Mouse (Mus musculus): ENCODE data around the gene Shroom2. TPM values are rescaled to one million over a fixed set of nuclear protein-coding genes. Genes with fewer than 3 reads are reported as not detected.

Gene Shroom2
- polyA plus RNA-seq, 2 experiments, result 0.97 to 1.1 TPM

GRCm38 (mm10) chrX:152788129-152788528, 18.9 kb upstream of the Shroom2 start:
- no peaks in the 10 kb centered on the region for H3K27me3 ChIP-seq (ENCODE audit: control insufficient read depth, insufficient read depth, low read length)
- H3K9me3 ChIP-seq (ENCODE audit: control insufficient read depth, low read length), result no peaks in the 10 kb centered on the region
- ATAC-seq (ENCODE audit: insufficient read depth) (no peak), DNase-seq (ENCODE audit: low read depth in 3 of 3, low spot score in 3 of 3) (no peak)
- no peak overlapping the region for H3K4me3 ChIP-seq (ENCODE audit: insufficient read depth in 1 of 2, low read depth in 2 of 2, low read length in 2 of 2)
- H3K4me2 ChIP-seq (ENCODE audit: low read depth), result no peak overlapping the region
- no peaks in the 10 kb centered on the region for H3K36me3 ChIP-seq (replicated peaks; ENCODE audit: control insufficient read depth, insufficient read depth, low read depth)
- WGBS (ENCODE audit: insufficient replicate concordance), result 18% methylated on average over 1 of the region's 1 CpGs
- TF ChIP-seq CTCF (IDR thresholded peaks at IDR 0.05; ENCODE audit: low read depth) (no peak), EP300 (IDR thresholded peaks at IDR 0.05; ENCODE audit: low read depth) (no peak)
- H3K9ac ChIP-seq (replicated peaks), result no peak overlapping the region
- no peak overlapping the region for H3K27ac ChIP-seq
- no peaks in the 10 kb centered on the region for H3K4me1 ChIP-seq (replicated peaks; ENCODE audit: control insufficient read depth in 2 of 2, insufficient read depth in 2 of 2, low read length in 1 of 2)

GRCm38 (mm10) chrX:152781720-152782403, 12.6 kb upstream of the Shroom2 start, which contains the start of gene Gpr143:
Gene Gpr143, plus strand, starts transcription at chrX:152781921.
- H3K36me3 ChIP-seq (replicated peaks; ENCODE audit: control insufficient read depth, insufficient read depth, low read depth), result no peaks in the 10 kb centered on the region
- H3K9ac ChIP-seq (replicated peaks), result no peak within 1 kb of the TSS
- 12% methylated on average over 26 of the region's 26 CpGs for WGBS (ENCODE audit: insufficient replicate concordance)
- no peak for DNase-seq (ENCODE audit: low read depth in 3 of 3, low spot score in 3 of 3)
- H3K27me3 ChIP-seq (ENCODE audit: control insufficient read depth, insufficient read depth, low read length), result no peaks in the 10 kb centered on the region
- no peak for ATAC-seq (ENCODE audit: insufficient read depth)
- no peaks in the 10 kb centered on the region for H3K4me1 ChIP-seq (replicated peaks; ENCODE audit: control insufficient read depth in 2 of 2, insufficient read depth in 2 of 2, low read length in 1 of 2)
- H3K4me3 ChIP-seq (ENCODE audit: insufficient read depth in 1 of 2, low read depth in 2 of 2, low read length in 2 of 2), result no peak within 1 kb of the TSS
- H3K9me3 ChIP-seq (ENCODE audit: control insufficient read depth, low read length), result no peaks in the 10 kb centered on the region
- TF ChIP-seq EP300 (IDR thresholded peaks at IDR 0.05; ENCODE audit: low read depth) (no peak), CTCF (IDR thresholded peaks at IDR 0.05; ENCODE audit: low read depth) (no peak)
- H3K4me2 ChIP-seq (ENCODE audit: low read depth), result no peak within 1 kb of the TSS
- no peak within 1 kb of the TSS for H3K27ac ChIP-seq

- peaks cover 14% of the 10 kb centered on the region for H3K27me3 ChIP-seq (ENCODE audit: control insufficient read depth, insufficient read depth, low read length)
- H3K4me3 ChIP-seq (ENCODE audit: insufficient read depth in 1 of 2, low read depth in 2 of 2, low read length in 2 of 2), result peak overlapping the region; percentile 43 to 44
- DNase-seq (ENCODE audit: low read depth in 3 of 3, low spot score in 3 of 3) (no peak), ATAC-seq (ENCODE audit: insufficient read depth) (peak; percentile 77)
- H3K4me1 ChIP-seq (replicated peaks; ENCODE audit: control insufficient read depth in 2 of 2, insufficient read depth in 2 of 2, low read length in 1 of 2), result no peaks in the 10 kb centered on the region
- no peak overlapping the region for H3K9ac ChIP-seq (replicated peaks)
- H3K36me3 ChIP-seq (replicated peaks; ENCODE audit: control insufficient read depth, insufficient read depth, low read depth), result no peaks in the 10 kb centered on the region
- 7% methylated on average over 31 of the region's 48 CpGs for WGBS (ENCODE audit: insufficient replicate concordance)
- no peak overlapping the region for H3K27ac ChIP-seq
- H3K9me3 ChIP-seq (ENCODE audit: control insufficient read depth, low read length), result no peaks in the 10 kb centered on the region
- peak overlapping the region; percentile 22; the same call in 1 of the 2 replicates for H3K4me2 ChIP-seq (ENCODE audit: low read depth)
- no peak for TF ChIP-seq EP300 (IDR thresholded peaks at IDR 0.05; ENCODE audit: low read depth)
- TF ChIP-seq CTCF (IDR thresholded peaks at IDR 0.05; ENCODE audit: low read depth), result no peak
Measured at GRCm38 (mm10) chrX:152769600-152770157, 414 bp upstream of the Shroom2 start.

GRCm38 (mm10) chrX:152764171-152764570, 5.1 kb downstream of the Shroom2 start:
- H3K27ac ChIP-seq, result no peak overlapping the region
- no peak overlapping the region for H3K4me2 ChIP-seq (ENCODE audit: low read depth)
- TF ChIP-seq EP300 (IDR thresholded peaks at IDR 0.05; ENCODE audit: low read depth) (no peak), CTCF (IDR thresholded peaks at IDR 0.05; ENCODE audit: low read depth) (no peak)
- WGBS (ENCODE audit: insufficient replicate concordance), result 47% methylated on average over 2 of the region's 2 CpGs
- no peak for DNase-seq (ENCODE audit: low read depth in 3 of 3, low spot score in 3 of 3)
- H3K4me3 ChIP-seq (ENCODE audit: insufficient read depth in 1 of 2, low read depth in 2 of 2, low read length in 2 of 2), result no peak overlapping the region
- no peaks in the 10 kb centered on the region for H3K9me3 ChIP-seq (ENCODE audit: control insufficient read depth, low read length)
- ATAC-seq (ENCODE audit: insufficient read depth), result no peak
- no peaks in the 10 kb centered on the region for H3K4me1 ChIP-seq (replicated peaks; ENCODE audit: control insufficient read depth in 2 of 2, insufficient read depth in 2 of 2, low read length in 1 of 2)
- H3K36me3 ChIP-seq (replicated peaks; ENCODE audit: control insufficient read depth, insufficient read depth, low read depth), result no peaks in the 10 kb centered on the region
- H3K27me3 ChIP-seq (ENCODE audit: control insufficient read depth, insufficient read depth, low read length), result peaks cover 2% of the 10 kb centered on the region
- no peak overlapping the region for H3K9ac ChIP-seq (replicated peaks)

- ATAC-seq (ENCODE audit: insufficient read depth), result no peak
- TF ChIP-seq EP300 (IDR thresholded peaks at IDR 0.05; ENCODE audit: low read depth) (no peak), CTCF (IDR thresholded peaks at IDR 0.05; ENCODE audit: low read depth) (no peak)
Measured at GRCm38 (mm10) chrX:152762855-152763254, 6.4 kb downstream of the Shroom2 start.

More at GRCm38 (mm10) chrX:152762855-152763254, 6.4 kb downstream of the Shroom2 start:
- Histone ChIP-seq H3K4me2 (ENCODE audit: low read depth) (no peak overlapping the region), H3K4me1 (replicated peaks; ENCODE audit: control insufficient read depth in 2 of 2, insufficient read depth in 2 of 2, low read length in 1 of 2) (no peaks in the 10 kb centered on the region), H3K36me3 (replicated peaks; ENCODE audit: control insufficient read depth, insufficient read depth, low read depth) (no peaks in the 10 kb centered on the region), H3K27ac (no peak overlapping the region), H3K4me3 (ENCODE audit: insufficient read depth in 1 of 2, low read depth in 2 of 2, low read length in 2 of 2) (no peak overlapping the region), H3K27me3 (ENCODE audit: control insufficient read depth, insufficient read depth, low read length) (no peaks in the 10 kb centered on the region), H3K9me3 (ENCODE audit: control insufficient read depth, low read length) (no peaks in the 10 kb centered on the region), H3K9ac (replicated peaks) (no peak overlapping the region)
- no peak for DNase-seq (ENCODE audit: low read depth in 3 of 3, low spot score in 3 of 3)
- 54% methylated on average over 2 of the region's 2 CpGs for WGBS (ENCODE audit: insufficient replicate concordance)

Measured in liver, embryonic 14.5 days (tissue).